Mouse (Mus musculus): ENCODE measurements around the gene Tnip1. TPM values are rescaled to one million over a fixed set of nuclear protein-coding genes. Genes with fewer than 3 reads are reported as not detected.
"Not testable (repeated sequence)": the region's sequence is repeated elsewhere in the genome, so short reads cannot be mapped to it uniquely, and the experiment has no call there.

Gene Tnip1
- total RNA-seq, 2 experiments from 2014 or later, result 26.7 to 32.7 TPM

DNA sequence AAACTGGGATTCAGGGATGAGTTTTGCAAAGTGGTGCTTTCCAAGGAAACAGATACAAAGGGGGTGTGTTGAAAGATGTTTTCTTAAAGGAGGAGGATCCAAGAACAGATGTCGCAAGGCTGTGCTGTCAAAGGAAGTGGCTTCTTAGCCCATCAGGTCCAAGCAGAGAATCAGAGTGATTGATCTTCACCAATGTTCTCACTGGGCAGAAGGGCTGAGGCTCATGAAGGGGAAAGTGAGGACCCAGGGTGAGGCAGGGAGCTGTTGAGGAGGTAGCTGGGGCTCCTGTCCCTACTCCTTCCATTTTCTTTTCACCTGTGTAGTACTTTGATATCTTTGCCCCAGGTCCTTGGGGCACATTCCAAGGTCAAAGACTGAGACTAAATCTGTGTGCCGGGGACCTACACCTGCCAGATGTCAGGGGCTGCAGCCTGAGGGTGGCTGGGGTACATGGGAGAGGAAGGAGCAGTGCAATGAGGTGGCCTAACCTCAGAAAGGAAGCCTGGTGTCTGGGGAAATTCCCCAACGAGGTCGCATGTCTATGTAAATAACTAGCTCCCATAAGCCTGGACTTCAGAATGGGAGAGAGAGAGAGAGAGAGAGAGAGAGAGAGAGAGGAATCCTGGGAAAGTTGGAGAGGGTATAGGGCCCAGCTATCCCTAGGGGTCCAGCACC, 9.5 kb upstream of the Tnip1 start:
- no peak for DNase-seq

DNA sequence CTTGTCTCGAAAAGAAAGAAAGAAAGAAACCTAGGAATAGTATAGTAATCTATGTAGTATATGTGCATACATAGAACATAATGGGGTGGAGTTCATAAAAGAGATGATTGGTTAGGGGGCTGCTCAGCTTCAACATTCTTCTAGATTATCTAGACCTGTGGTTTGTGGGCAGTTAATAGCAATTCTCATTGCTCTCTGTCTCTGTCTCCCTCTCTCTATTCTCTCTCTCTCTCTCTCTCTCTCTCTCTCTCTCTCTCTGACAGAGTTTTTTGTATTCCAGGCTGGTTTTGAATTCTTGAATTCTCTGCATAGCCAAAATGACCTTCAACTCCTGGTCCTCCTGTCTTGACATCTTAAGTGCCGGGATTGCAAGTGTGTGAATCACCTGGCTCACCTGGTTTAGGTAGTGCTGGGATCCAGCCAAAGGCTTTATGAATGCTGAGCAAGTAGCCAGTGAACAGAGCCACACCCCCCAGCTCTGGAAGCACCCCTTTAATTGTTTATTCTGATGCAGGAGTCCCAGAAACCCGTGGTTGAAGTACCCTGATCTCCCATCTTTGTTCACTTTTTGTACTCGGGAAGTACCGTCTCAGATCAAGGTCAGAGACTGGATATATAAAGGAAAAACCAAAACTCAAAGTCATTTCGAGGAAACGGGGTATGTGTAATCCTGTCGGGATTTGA, 8.8 kb upstream of the Tnip1 start:
- no peak for DNase-seq

DNA sequence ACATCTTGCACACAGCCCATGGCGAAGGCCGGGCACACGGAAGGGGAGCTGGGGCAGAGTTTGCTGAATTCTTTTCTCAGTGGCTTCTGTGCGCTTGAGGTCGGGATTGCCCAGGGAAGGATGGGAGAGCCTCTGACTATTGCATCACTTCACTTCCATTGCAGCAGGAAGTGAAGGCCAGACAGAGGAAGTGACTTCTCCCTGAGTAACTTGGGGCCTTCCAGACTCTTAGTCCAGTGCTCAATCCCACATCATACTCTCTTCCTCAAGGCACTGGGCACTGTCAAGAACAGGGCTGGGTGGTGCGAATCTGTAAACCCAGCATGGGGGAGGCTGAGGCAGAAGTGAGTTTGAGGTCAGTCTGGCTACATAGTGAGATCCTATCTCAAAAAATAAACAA, 2.5 kb upstream of the Tnip1 start:
- no peak for DNase-seq

DNA sequence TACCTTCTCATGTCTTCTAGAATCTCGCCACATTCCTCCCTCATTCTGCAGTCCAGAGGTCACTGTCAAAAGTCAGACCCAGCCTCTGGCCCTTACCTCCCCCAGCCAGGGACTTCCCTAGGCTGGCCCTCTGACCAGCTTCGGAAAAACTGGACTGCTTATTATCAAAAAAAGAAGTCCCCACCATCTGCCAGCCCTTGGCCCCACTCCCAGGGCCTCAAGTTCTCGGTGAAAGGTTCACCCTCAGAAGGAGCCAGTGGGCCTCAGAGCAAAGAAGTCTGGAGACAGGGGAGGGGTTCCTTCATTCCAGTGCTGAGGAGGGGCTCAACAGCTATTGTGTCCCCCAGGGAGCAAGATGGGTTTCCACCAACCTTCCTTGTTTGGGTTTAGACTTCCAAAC, 796 bp downstream of the Tnip1 start:
- no peak for DNase-seq

DNA sequence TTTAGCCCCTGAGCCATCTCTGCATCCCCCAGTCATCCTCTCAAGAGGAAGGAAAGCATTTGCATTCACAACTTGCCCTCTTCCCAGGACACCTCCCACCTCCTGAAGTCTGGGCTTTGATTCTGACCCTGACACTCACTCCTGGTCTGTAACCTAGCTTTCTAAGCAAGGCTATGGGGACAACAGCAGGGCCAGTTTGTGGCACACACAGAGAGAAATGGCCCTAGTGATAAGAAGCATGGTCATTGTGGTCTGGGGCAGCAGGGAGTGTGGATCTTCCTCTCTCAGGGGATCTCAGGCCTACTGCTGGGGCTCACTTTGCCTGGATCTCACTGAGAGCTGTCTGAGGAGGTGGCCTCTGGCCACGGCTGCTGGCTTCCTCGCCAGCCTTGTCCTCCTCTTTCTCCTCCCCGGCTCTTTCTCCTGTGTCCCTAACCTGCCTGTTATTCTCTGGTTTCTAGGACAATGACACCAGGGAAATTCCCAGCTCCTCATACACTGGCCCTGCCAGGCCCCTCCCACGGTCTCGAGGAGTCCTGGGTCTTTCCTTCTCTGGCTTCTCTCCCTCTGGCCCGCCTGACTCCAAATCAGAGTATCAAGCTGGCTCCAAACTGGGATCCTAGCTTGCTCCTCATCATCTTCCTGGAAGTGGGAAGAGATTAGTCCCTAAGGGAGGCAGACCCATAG, 1.4 kb downstream of the Tnip1 start:
- peak; percentile 47 to 50 for DNase-seq

DNA sequence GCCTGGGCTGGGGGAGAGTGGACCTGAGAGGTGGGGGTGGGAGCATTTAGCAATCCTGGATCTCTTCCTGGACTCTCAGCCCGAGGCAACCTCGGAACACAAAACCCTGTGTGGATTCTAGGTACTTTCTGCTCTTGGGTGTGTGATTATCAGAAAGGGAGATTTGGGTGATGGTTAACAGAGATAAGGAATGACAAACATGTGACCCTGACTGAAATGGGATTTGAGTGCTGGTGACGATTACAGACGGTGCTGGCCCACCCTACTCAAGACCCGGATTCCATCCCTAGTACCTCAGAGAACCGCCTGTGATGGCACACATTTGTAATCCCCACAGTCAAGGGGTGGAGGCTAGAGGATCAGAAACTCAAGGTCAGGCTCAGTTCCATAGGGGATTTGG, 2.5 kb downstream of the Tnip1 start:
- DNase-seq, result no peak

DNA sequence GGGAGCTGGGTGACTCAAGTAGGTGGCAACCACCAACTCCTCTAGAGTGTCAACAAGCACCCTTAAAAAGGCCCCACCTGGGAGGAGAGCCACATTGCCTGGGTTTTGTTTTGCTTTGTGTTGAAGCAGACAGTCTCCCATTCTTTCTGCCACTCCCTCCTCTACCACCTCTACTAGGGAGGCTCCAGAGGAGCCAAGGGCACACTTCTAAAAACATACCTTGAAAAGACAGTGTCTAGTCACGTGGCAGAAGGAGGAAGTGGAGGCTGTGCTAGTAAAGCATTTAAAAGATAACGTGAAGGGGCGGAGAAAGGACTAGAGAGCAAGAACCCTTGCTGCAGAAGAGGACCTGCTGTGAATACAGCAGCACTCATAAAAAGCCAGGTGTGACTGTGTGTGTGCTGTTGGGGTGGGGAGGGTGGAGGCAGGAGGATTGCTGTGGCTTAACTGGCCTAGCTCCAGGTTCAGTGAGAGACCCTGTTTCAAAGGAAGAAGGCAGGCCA, 4.1 kb downstream of the Tnip1 start:
- DNase-seq, result no peak

DNA sequence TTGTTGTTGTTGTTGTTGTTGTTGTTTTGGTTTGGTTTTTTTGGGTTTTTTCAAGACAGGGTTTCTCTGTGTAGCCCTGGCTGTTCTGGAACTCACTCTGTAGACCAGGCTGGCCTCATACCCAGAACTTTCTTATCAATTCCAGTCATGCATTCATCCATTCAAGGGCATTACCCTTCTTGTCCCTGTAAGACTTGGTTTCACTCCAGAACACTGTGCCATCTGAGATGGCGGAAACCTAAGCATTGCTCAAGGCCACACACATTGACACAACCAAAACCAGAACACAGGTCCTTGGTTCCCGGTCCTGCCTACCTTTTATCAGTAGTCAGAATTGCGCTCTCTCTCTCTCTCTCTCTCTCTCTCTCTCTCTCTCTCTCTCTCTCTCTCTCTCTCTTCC, 5.0 kb downstream of the Tnip1 start:
- not testable (repeated sequence) for DNase-seq

DNA sequence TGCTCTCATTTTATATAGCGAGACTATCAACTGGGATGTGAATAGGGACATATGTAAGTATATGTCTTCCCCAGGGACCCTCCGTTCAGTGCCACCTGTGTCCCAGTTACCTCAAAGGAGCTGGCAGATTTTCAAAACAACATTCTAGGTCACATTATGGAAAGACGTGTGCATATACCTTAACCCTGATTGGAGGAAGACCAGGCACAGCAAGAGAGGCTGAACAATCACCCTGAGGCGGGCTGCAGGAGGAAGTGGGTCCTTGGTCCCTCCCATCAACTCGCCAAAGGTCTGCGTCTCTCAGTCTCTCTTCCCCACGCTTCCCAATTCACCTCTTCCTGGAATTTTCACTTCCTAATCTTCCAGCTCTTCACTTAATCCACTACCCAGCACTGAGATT, 5.8 kb downstream of the Tnip1 start:
- no peak for DNase-seq

DNA sequence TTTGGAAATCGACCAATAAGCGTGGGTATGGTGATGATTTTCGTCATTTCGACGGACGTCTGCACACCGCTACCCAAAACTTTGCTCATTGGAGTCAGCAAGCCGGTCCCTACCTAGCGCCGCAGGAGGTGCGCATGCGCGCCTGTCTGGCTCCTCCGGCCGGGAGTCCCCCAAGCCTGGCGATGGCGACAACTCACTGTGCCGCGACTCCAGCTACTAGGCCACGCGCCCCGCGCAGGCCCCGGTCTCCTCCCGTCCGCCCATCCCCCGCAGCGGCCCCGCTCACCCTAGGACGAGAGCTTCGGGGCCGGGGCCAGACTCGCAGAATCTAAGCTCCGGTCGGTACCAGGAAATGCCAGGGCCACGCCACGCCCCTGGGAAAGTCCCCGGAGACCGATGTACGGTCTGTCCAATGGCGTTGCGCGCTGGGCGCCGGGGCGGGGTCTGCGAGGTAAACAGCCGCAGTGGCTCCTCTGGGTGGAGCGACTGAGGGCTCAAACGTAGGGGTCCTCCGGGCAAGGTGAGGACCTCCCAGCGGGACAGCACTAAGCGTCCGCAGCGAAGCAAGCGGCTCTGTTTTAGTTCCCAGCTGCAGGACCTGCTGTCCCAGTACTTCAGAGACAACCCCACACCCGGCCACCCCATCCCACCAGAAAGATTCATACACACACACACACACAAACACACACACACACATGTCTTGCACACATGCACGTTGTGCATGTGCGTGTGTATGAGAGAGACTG, 6.8 kb downstream of the Tnip1 start:
- DNase-seq, result peak; percentile 99 to 100

DNA sequence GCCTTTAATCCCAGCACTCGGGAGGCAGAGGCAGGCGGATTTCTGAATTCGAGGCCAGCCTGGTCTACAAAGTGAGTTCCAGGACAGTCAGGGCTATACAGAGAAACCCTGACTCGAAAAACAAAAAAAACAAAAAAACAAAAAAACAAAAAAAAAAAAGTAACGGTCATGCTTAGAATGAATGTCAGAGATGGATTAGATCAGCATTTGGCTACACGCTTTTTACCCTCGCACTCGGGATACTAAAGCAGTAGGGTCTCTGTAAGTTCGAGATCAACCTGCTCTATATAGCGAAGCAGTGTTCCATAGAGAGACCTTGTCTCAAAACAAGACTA, 7.3 kb downstream of the Tnip1 start:
- not testable (repeated sequence) for DNase-seq

DNA sequence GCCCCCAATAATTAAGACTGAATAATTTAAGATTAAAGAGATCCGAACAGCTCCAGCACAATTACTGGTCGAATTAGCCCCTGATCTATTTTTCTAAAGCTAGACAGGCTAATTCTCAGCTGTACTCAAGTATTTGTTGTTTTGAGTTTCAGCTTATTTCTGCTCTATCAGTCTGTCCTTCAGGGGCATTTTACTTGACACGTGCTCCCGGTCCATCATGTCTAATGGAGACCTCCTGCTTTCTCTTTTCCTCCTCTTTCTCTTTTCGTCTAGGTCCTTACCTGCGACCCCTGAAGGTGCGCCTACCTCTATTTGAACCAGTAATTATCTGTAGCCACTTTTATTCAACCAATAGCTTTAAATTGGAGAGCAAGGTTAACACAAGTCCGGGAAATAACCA, 8.0 kb downstream of the Tnip1 start:
- DNase-seq, result no peak

DNA sequence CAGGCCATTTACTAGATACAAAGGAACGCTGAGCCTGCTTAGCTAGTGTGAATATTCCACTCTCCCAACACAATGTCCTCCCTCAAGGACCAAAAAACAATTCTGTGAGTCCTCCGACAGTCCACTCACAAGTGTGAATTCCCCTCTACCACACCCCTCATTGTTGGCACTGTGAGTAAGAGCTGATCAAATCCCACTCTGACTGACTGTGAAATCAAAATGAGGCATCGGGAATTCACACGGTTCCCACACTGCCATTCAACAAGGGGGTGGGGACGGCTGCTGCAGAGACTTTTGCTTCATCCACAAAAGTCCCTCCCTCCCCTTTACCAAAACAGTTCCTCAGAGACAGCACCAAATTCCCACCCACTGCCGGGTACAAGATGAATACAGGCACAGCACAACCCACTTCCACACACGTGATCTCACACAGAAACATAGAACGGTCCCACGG, 8.7 kb downstream of the Tnip1 start:
- DNase-seq, result no peak

DNA sequence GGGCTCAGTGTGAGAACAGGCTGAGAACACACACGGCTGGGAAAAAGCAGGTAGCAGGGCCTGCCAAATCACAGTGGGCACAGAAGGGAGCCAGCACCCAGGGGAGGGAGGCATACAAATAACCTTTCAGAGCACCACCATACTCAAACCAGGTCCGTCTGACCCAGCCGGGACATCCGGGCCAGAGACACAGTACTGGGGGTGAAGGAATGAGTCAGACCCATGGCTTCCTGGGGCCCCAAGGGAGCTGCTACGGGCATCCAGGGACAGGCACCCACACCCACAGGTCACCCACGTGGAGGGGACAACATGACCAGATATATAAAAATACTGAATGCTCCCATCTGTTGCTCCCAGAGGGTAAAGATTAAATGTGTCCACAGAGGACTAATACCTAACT, 10.1 kb downstream of the Tnip1 start:
- no peak for DNase-seq

DNA sequence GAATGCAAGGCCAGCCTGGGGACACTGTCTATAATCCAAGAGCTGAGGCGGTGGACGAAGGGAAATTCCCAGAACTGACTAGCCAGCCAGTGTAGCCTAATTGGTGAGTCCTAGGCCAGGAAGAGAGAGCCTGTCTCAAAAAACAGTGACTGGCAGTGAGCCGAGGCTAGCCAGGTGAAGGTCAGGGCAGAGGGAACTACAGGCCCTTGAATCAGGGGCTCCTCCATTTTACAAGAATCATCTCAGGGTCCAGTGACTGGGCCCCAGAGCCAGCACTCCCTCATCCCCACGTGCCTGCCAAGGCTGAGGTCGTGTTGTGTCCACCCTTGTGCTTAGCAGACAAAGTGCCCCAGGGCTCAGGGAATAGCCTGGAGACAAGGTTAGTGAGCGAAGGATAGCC, 12.0 kb downstream of the Tnip1 start:
- DNase-seq, result no peak

DNA sequence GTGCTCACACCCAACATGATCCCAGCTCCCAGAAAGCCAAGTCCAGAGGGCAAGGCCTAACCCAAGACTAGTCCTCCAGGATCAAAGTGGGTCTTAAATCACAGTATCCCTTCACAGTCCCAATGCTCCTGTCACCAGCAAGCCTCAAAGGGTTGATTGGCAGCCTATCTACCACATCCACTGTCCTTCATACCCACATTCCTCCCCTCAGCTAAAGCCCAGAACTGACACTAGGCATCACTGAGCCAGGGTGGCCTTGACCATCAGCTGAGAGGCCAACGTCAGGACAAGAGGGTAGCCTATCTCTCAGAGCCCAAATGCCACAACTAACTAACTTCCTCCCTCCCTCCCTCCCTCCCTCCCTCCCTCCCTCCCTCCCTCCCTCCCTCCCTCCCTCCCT, 13.0 kb downstream of the Tnip1 start:
- no peak for DNase-seq

DNA sequence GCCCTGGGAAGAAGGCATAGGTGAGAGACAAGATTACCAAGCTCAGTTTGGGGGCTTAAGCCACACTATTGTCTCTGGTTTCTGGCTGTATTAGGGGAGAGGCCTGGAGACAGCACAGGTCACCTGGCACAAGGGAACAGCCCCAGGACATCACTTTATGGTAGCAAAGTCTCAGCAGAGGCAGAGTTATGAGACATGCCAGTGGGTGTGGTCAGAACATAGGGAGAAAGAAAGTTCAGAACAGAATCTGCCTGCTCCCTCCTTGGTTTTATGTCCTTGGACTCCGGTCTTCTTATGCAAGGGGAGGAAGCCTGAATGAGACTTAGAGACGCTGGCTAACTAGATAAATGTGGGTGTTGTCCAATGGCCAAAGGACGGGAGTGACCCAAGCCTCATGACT, 18.0 kb downstream of the Tnip1 start:
- no peak for DNase-seq

DNA sequence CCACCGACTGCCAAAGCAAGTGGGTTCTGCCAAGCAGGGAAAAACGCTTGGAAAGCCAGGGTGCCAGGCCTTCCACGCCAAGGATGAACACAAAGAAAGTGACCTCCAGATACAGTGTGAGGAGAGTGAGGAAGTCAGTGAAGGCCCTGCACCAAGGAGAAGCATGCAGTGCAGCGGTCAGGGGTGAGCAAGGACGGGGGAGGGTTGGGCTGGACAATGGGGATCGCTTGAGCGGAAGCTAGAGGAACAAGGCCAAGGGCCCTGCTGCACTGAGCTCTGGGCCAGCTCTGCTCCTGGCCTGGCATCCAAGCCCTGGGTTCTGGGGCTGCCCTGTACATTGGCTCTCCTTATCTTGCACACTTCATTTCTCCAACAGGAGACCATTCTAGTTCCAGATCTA, 22.7 kb downstream of the Tnip1 start:
- no peak for DNase-seq

DNA sequence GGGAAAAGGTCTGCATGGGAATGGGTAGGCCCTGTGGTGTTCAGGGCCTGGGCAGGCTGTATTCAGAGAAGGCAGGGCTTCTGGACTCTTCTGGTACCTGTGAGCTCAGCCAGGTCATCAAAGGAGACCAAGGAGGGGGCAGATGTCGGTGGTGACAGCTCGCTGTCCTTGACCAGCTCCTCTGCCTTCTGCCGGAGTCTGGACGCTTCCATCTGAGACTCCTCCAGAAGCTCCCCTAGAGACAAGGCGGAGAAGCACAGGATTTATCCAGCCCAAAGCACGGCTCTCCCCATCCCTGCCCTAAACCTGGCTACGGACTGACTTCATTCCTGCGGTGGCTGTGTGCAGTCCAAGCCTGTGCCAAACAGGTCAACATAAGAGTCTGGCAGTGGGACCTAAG, 23.2 kb downstream of the Tnip1 start:
- no peak for DNase-seq

DNA sequence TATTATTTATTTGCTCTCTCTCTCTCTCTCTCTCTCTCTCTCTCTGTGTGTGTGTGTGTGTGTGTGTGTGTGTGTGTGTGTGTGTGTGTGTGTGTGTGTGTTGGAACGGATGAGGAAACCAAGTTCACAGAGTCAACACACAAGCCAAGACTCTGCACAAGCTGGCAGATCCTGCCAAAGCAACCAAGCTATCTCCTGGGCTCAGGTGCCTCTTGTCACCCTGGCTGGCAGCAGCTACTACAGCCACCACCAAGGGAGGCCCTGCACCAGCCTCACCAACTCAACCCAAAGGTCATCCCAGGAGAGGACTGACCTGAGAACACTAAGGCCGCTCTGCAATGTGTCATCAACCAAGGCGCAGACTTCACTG, 26.0 kb downstream of the Tnip1 start:
- peak; percentile 29 to 49 for DNase-seq

DNA sequence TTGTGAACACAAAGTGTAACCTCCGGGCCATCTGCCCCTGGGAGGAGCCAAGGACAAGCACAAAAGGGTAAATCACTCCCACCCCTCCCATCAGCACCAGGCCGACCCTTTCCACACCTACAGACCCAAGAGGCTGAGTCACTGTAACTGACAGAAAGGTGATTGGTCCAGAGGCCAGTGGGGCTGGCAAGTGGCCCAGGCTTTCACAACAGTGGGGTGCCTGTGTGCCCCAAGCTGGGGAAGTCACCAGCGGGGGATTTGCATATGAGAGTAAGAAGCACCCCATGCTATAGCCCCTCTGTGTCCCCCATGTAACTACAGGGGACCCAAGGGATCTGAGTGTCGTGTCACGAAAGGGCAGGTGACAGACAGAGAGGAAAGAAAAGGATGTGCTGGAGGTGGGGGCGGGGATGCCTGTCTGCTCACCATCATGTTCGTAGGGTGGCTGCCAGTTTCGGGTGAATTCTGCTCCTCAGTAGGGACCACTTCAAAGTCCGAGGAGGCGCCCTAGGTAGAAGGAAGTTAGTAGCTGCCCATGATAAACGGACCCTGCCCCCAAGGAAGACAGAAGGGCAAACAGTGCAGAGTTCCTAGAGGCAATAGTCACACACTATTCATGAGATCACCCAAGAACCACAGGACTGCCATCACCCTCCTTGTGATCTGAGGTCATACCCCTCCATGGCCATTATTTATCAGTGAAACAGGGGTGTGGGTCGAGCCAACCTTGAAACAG, 26.5 kb downstream of the Tnip1 start:
- no peak for DNase-seq

DNA sequence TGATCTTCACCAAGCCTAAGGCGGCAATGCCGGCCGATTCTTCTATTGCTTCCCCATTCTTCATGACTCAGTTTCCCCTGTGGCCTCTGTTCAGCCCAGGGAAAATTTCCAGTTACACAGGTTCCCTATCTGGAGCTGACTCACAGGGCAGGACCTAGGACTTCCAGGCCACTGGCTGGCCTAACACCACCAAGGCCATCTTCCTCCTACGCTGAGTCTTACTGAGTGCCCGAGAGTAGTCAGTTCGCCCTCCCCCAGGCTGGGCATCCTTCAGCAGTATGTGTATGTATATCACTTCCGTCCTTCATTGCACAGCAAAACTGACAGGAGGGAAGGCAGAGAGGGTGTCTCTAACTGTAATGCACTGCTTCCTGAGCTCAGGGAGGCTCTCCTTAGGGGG, 28.5 kb downstream of the Tnip1 start:
- no peak for DNase-seq

All from heart, adult 18-20 months (tissue).